Mouse (Mus musculus) liver, embryonic 16.5 days (tissue): ENCODE results near the gene Scg2. TPM values are rescaled to one million over a fixed set of nuclear protein-coding genes. Genes with fewer than 3 reads are reported as not detected.
A peak's percentile ranks its signal among the peaks of the same experiment; 100 is the strongest.

ENCODE experiments used
- ATAC-seq: fragments of 200-750 bp; cut with Nextera tagmentation; 2 replicates; pipeline ENCODE4 v1.8.0; 2017; ENCODE audit warnings: low read depth, mild to moderate bottlenecking, moderate number of reproducible peaks, moderate library complexity
- H3K27ac ChIP-seq: fragments of 300-500 bp; sonication (generic); 2 replicates; pipeline ENCODE4 v1.5.1; 2014; ENCODE audit warnings: mild to moderate bottlenecking, low read length
- H3K27me3 ChIP-seq: fragments of 300-500 bp; sonication (generic); 2 replicates; pipeline ENCODE4 v1.6.1; 2014; ENCODE audit warnings: low read depth, low read length, mixed read lengths; ENCODE audit not compliant: control insufficient read depth, insufficient read depth
- H3K36me3 ChIP-seq: fragments of 300-500 bp; sonication (generic); 2 replicates; pipeline ENCODE4 v1.6.1; 2014; ENCODE audit warnings: mild to moderate bottlenecking; ENCODE audit not compliant: control insufficient read depth, insufficient read depth
- H3K4me1 ChIP-seq: fragments of 300-500 bp; sonication (generic); 2 replicates; pipeline ENCODE4 v1.6.1; 2014; ENCODE audit warnings: low read depth, low read length, mixed read lengths; ENCODE audit not compliant: control insufficient read depth
- H3K4me2 ChIP-seq: fragments of 300-500 bp; sonication (generic); 2 replicates; pipeline ENCODE4 v1.6.1; 2014; ENCODE audit warnings: low read depth, low read length, mixed read lengths
- H3K4me3 ChIP-seq: fragments of 300-500 bp; sonication (generic); 2 replicates; pipeline ENCODE4 v1.5.1; 2014; ENCODE audit warnings: low read depth, mild to moderate bottlenecking, low read length
- H3K9ac ChIP-seq: fragments of 300-500 bp; sonication (generic); 2 replicates; pipeline ENCODE4 v1.6.1; 2014; ENCODE audit warnings: low read depth, low read length
- H3K9me3 ChIP-seq: fragments of 300-500 bp; sonication (generic); replicated peaks from 2 replicates; pipeline ENCODE4 v1.6.1; 2016; ENCODE audit warnings: low read length; ENCODE audit not compliant: control insufficient read depth
- WGBS: fragments of 180-500 bp; shearing (Covaris S2); extraction: QIAGEN DNeasy Blood & Tissue Kit; methylation state at CpG from one replicate; pipeline ENCODE4 v1.1.7; 2014; ENCODE audit not compliant: insufficient replicate concordance; 5-methylcytosine and 5-hydroxymethylcytosine counted together
- polyA plus RNA-seq: library from polyadenylated mRNA; unstranded; fragments of >200 nt; fragmentation: Nextera tagmentation; extraction: Ambion mirVana; gene quantifications from 2 replicates; pipeline ENCODE4 v1.2.1, GENCODE M21; 2015

The Scg2 gene
- 0.19 TPM in 1 of 2 replicates, not detected in the other for polyA plus RNA-seq

DNA sequence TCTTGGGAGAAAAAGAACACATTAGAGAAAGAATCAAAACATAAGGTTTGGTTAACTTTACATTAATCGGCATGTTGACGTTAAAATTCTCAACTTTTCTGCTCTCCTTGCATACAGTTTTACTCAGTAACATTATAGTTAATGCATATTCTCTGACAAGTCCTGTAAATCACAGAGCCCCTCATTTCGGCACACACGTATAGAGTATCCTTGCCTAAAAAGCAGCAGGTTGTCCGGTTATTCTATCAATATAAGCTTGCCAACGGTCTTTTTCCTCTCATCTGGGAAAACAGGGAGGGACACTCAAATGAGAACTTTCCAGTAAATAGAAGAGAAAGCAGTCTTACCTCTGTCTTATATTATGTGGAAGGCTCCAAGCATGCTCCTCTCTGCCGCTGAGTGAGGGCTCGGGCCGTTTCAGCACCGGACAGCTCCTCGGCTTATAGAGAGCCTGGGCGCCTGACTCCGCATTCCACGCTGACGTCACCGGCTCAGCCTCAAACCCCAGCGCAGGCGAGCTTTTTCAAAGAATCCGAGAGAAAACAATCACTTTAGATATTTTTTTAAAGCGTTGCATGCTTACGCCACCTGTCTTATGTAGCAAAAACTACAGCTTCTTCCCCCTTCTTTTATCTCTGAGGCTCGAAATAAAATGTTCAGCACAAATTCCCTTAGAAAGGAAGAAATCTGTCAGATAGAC lies at the start of gene Scg2:
TSS of gene Scg2 (minus strand) at position 512 of the 700 bp plus-strand sequence.
- Histone ChIP-seq H3K36me3 (no peaks in the 10 kb centered on the region), H3K4me2 (no peak within 1 kb of the TSS)
- no peak for ATAC-seq

DNA sequence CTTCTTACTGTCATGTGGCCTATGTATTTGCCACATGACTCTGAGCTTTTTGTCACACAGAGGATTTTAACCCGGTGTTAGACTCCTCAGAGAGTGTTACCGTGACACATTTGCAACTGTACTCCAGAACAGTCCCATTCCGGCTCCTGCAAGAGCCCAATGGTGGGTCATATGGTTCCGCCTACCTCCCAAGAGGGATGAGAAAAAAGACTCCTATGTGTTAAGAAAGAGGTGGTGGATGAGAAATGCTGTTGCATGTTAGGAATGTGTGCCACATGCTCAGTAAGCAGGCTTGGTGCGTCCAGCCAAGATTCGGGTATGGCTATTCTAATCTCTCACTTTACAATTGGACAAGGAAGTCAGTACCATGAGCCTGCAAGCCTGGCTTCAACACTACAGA lies 45.6 kb upstream of the Scg2 start:
- H3K9ac ChIP-seq = no peak overlapping the region

More for the DNA sequence above, at the start of gene Scg2:
- WGBS = 14% methylated on average over 22 of the region's 22 CpGs
- Histone ChIP-seq H3K4me1 (no peaks in the 10 kb centered on the region), H3K27me3 (no peaks in the 10 kb centered on the region), H3K4me3 (no peak within 1 kb of the TSS), H3K9me3 (no peaks in the 10 kb centered on the region), H3K27ac (no peak within 1 kb of the TSS), H3K9ac (no peak within 1 kb of the TSS)

DNA sequence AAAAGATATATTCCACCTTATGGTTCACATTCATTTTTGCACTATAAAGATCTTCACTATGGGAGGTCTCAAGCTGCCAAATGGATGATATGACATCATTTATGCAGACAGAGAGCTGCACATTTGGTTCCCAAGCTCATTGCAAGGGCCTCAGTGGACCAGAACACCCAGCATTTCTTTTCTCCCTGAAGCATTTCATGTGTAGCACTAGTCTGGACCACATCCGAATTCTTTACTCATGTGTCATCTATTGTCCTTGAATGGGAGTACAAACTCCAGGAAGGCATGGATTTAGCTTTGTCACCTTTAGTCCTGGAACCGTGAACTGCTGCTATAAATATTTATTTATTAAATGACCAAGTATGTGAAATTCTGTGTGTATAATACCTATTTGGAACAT lies 30.9 kb upstream of the Scg2 start:
- no peaks in the 10 kb centered on the region for H3K27me3 ChIP-seq
- no peak overlapping the region for H3K9ac ChIP-seq
- ATAC-seq = no peak
- H3K4me2 ChIP-seq = no peak overlapping the region
- WGBS = 41% methylated on average over 2 of the region's 2 CpGs
- H3K36me3 ChIP-seq = no peaks in the 10 kb centered on the region
- no peak overlapping the region for H3K27ac ChIP-seq
- no peaks in the 10 kb centered on the region for H3K9me3 ChIP-seq
- H3K4me1 ChIP-seq = no peaks in the 10 kb centered on the region
- no peak overlapping the region for H3K4me3 ChIP-seq

More for the DNA sequence above, 45.6 kb upstream of the Scg2 start:
- Histone ChIP-seq H3K4me1 (no peaks in the 10 kb centered on the region), H3K36me3 (no peaks in the 10 kb centered on the region), H3K4me2 (no peak overlapping the region), H3K9me3 (no peaks in the 10 kb centered on the region), H3K27ac (no peak overlapping the region), H3K4me3 (no peak overlapping the region), H3K27me3 (no peaks in the 10 kb centered on the region)
- 68% methylated on average over 6 of the region's 6 CpGs for WGBS
- ATAC-seq = no peak

DNA sequence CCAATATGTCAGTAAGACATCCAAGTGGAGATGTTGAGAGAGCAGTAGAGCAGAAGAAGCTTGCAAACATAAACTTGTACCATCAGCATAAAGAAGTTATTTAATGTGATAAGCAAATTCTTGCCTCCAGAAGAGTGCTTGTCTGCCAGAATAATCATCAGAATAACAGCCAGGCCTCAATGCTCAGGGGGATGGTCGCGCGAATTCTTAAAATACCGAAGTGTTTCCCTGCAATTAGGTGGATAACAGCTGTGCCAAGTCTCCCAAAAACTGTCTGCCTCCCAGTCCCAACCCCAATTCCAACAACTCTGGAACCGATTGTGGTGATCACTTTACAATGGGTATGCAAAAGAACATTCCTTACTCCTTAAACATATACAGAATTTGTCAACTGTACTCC lies 30.0 kb upstream of the Scg2 start:
- H3K36me3 ChIP-seq = no peaks in the 10 kb centered on the region
- WGBS = 58% methylated on average over 5 of the region's 5 CpGs

GRCm38 (mm10) chr1:79466585-79466984 lies 26.7 kb upstream of the Scg2 start:
- H3K4me2 ChIP-seq = no peak overlapping the region
- no peaks in the 10 kb centered on the region for H3K4me1 ChIP-seq
- no peak overlapping the region for H3K27ac ChIP-seq
- peak; percentile 95 for ATAC-seq
- WGBS = 41% methylated on average over 3 of the region's 3 CpGs
- H3K36me3 ChIP-seq = no peaks in the 10 kb centered on the region
- no peaks in the 10 kb centered on the region for H3K9me3 ChIP-seq
- H3K4me3 ChIP-seq = no peak overlapping the region
- no peak overlapping the region for H3K9ac ChIP-seq
- H3K27me3 ChIP-seq = no peaks in the 10 kb centered on the region

More for the DNA sequence above, 30.0 kb upstream of the Scg2 start:
- Histone ChIP-seq H3K9ac (no peak overlapping the region), H3K4me1 (no peaks in the 10 kb centered on the region), H3K27me3 (no peaks in the 10 kb centered on the region), H3K4me3 (no peak overlapping the region), H3K9me3 (no peaks in the 10 kb centered on the region), H3K27ac (no peak overlapping the region), H3K4me2 (no peak overlapping the region)
- no peak for ATAC-seq

- Histone ChIP-seq H3K27ac (no peak overlapping the region), H3K27me3 (no peaks in the 10 kb centered on the region), H3K4me3 (no peak overlapping the region), H3K4me2 (no peak overlapping the region), H3K36me3 (no peaks in the 10 kb centered on the region), H3K4me1 (no peaks in the 10 kb centered on the region), H3K9me3 (no peaks in the 10 kb centered on the region), H3K9ac (no peak overlapping the region)
- WGBS = 48% methylated on average over 5 of the region's 5 CpGs
- no peak for ATAC-seq
These were observed 18.6 kb upstream of the Scg2 start for GRCm38 (mm10) chr1:79458558-79458957.

DNA sequence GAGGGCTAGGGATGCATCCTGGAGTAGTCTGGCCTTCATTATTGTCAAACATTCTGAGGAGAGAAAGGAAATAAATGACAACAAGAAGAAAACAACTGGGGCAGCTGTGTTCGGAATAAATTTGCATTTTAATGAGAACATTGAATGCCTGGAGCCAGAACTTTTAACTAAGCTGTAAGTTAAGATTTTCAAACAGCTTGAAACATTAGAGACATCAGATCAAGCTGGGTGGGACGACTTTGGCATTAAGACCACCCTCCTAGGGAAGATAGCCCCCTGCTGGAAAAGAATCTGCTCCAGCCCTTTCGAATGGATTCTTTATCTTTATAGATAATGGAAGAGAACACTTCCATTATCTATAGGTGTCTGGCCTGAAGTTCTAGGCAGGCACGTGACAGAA lies 14.2 kb upstream of the Scg2 start:
- 29% methylated on average over 4 of the region's 4 CpGs for WGBS
- H3K9me3 ChIP-seq = no peaks in the 10 kb centered on the region
- H3K4me3 ChIP-seq = no peak overlapping the region
- H3K27me3 ChIP-seq = no peaks in the 10 kb centered on the region
- H3K9ac ChIP-seq = no peak overlapping the region
- no peak for ATAC-seq
- H3K4me2 ChIP-seq = no peak overlapping the region
- no peaks in the 10 kb centered on the region for H3K4me1 ChIP-seq
- H3K36me3 ChIP-seq = no peaks in the 10 kb centered on the region
- H3K27ac ChIP-seq = no peak overlapping the region

DNA sequence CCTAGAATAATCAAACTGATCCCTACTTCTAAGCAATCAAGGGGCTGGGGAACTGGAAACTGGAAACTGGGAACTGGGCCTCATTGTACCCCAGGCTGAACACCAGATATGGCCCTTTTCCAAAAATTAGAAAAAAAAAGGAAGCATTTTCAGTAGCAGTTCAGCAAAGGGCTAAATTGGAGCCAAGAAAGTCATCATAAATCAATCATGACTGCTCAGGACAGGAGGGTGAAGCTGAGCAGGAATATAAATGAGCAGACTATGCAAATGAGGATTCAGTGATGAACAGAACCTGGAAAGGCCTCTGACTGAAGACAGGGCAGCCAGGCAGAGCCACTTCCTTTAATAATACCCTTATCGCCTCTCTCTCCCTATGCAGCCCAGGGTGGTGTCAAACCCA lies 12.4 kb upstream of the Scg2 start:
- WGBS = 69% methylated on average over 1 of the region's 1 CpGs
- no peak for ATAC-seq
- H3K4me1 ChIP-seq = no peaks in the 10 kb centered on the region
- H3K36me3 ChIP-seq = no peaks in the 10 kb centered on the region
- H3K27ac ChIP-seq = no peak overlapping the region
- H3K9me3 ChIP-seq = no peaks in the 10 kb centered on the region
- no peak overlapping the region for H3K9ac ChIP-seq
- no peaks in the 10 kb centered on the region for H3K27me3 ChIP-seq
- H3K4me3 ChIP-seq = no peak overlapping the region
- H3K4me2 ChIP-seq = no peak overlapping the region

DNA sequence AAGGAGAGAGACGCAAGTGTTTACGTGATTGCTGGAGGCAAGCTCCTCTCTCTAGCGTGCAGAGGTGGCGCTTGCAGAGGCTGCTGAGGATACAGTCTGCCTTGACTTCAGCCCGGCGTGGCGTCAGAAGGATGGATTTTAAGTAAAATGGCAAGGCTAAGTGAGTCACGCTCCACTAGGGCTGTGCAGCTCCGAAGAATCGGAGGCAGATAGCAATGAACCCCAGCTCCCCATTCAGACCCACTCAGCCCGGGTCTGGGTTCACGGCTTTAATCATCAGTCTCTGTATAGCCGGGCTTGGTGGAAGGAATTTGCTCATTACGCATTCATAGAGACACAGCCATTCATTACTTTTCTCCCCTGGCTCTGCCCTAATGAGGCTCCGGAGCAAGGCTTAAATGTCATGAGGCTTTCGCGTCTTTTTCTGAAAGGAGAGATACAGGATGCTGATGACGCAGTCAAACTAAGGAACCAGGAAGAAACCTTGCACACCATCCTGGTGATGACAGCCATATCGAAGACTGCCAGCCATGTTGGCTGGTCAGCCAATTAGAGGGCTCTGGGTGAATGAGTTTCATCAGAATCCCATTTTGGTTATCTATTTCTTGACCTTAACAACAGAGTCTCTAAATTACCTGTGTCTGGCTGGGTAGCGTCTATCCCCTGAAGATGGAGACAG lies 10.6 kb upstream of the Scg2 start:
- WGBS = 27% methylated on average over 20 of the region's 20 CpGs
- H3K9ac ChIP-seq = no peak overlapping the region
- H3K36me3 ChIP-seq = no peaks in the 10 kb centered on the region
- no peak for ATAC-seq
- no peak overlapping the region for H3K27ac ChIP-seq
- H3K4me3 ChIP-seq = no peak overlapping the region
- H3K27me3 ChIP-seq = no peaks in the 10 kb centered on the region
- no peaks in the 10 kb centered on the region for H3K9me3 ChIP-seq
- no peak overlapping the region for H3K4me2 ChIP-seq
- H3K4me1 ChIP-seq = no peaks in the 10 kb centered on the region
